Mouse (Mus musculus) myocyte (in vitro differentiated cells): ENCODE data around the gene Ly6g5b.

Experiments
- CEBPB ChIP-seq: IDR thresholded peaks from 2 replicates; pipeline ENCODE4 v1.6.1; 2011; ENCODE audit warnings: mild to moderate bottlenecking, moderate library complexity; ENCODE audit not compliant: poor library complexity, insufficient read depth, severe bottlenecking
- MAX ChIP-seq: IDR thresholded peaks from one replicate; pipeline ENCODE4 v1.6.1; 2011; ENCODE audit warnings: low read depth, mild to moderate bottlenecking, control low read depth
- POLR2A ChIP-seq: IDR thresholded peaks from one replicate; pipeline ENCODE4 v1.6.1; 2011; ENCODE audit warnings: low read depth, mild to moderate bottlenecking, control low read depth, moderate library complexity; ENCODE audit not compliant: insufficient read length
- POLR2AphosphoS2 ChIP-seq: IDR thresholded peaks from one replicate; pipeline ENCODE4 v1.6.1; 2011; ENCODE audit warnings: low read depth, control low read depth; ENCODE audit not compliant: insufficient read length
- TCF12 ChIP-seq: IDR thresholded peaks from one replicate; pipeline ENCODE4 v1.6.1; 2011; ENCODE audit warnings: mild to moderate bottlenecking, control low read depth; ENCODE audit not compliant: poor library complexity, insufficient read depth, severe bottlenecking
- USF1 ChIP-seq: IDR thresholded peaks from one replicate; pipeline ENCODE4 v1.6.1; 2011; ENCODE audit warnings: low read depth, mild to moderate bottlenecking, control low read depth, moderate library complexity

GRCm38 (mm10) chr17:35079778-35080177 lies 35.5 kb downstream of the Ly6g5b start:
- no peak for TF ChIP-seq POLR2A
- no peak for TF ChIP-seq CEBPB
- no peak for TF ChIP-seq TCF12
- no peak for TF ChIP-seq POLR2AphosphoS2
- no peak for TF ChIP-seq USF1
- no peak for TF ChIP-seq MAX
